Mouse (Mus musculus) cortical plate, adult 2 months (tissue): Measurements from ENCODE around the gene Hmga1.

ENCODE experiments used
- CTCF ChIP-seq: fragments of 200-500 bp; IDR thresholded peaks from 2 replicates; pipeline ENCODE4 v1.5.1; 2011; ENCODE audit warnings: mild to moderate bottlenecking, control low read depth, low read length; ENCODE audit not compliant: insufficient read depth; ENCODE audit errors: extremely low read depth
- POLR2A ChIP-seq: fragments of 200-500 bp; IDR thresholded peaks from 2 replicates; pipeline ENCODE4 v1.6.1; 2011; ENCODE audit warnings: mild to moderate bottlenecking, low read length, control low read depth; ENCODE audit not compliant: insufficient read depth; ENCODE audit errors: extremely low read depth

DNA sequence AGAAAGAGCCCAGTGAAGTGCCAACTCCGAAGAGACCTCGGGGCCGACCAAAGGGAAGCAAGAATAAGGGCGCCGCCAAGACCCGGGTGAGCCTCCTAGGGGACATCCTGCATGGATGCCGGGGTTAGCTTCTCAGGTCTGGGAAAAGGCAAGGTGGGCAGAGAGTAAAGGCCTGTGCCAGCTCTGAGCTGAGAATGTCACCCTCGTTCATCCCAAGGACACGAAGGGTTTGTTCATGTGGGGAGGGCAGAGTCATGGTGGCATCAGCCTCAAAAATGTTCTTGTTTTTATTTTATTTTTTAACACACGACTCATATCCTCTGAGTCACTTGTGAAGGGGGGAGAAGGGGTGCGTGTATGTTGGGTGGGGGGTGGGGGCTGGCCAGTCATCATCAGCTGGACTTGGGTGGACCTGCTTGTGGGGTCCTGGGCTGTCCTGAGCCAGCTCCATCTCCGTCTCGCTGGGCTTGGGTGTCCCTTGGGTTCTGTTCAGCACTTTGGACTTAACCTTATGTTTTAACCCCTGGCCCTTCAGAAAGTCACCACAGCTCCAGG is 4.7 kb downstream of the Hmga1 start:
- TF ChIP-seq CTCF (no peak), POLR2A (no peak)
